Mouse (Mus musculus) adrenal gland, postnatal 36 days (tissue): ENCODE measurements at regions not wholly inside any gene's neighbourhood (a gene's known extent, or its start where the extent isn't known, plus 50 kb on each side); places are given as distances from the start of the nearest gene placed in this dataset.

Experiments
- DNase-seq, 2 experiments: peaks; one replicate each; pipeline ENCODE4 v3.0.0; 2021; ENCODE audit warnings: mixed read lengths in 1 of 2

- DNase-seq = no peak
These were observed 253.7 kb downstream of the Cd83 start for GRCm38 (mm10) chr13:44038322-44038721.

DNA sequence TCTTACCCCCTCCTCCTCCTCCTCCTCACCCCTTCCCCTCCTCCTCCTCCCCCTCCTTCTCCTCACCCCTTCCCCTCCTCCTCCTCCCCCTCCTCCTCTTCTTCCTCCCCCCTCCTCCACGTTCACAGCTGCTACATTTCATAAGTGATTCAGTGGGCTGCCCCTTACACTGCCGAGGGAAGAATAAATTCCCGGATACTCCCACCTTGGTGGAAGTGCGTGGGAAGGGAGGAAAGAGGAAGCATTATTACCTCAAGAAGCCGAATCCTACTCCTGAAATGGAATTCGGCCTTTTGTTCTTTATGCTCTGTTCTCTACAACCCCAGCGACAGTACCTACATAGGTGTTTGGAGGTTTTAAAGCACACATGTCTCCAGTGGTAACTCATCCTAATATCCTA is 256.1 kb downstream of the Cd83 start:
- DNase-seq = no peak

GRCm38 (mm10) chr13:44042730-44043493 is 258.3 kb downstream of the Cd83 start:
- no peak for DNase-seq

DNA sequence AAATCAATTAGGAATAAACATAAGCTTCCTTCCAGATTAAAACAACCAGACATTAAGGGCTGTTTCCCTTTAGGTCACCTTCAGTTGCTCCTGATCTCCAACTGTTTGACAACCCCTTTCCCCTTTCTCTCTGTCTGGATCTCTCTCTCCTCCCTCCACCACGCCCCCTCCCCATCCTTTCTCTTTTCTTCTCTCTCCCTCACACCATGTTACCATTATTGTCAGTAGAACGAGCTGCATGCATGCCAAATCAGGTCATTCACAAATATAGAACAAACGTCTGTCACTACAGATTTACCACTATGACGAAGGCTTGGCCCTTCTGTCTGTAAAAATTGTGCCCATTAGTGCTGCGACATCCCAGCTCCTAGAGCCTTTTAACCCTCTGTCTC is 258.9 kb downstream of the Cd83 start:
- DNase-seq = no peak

DNA sequence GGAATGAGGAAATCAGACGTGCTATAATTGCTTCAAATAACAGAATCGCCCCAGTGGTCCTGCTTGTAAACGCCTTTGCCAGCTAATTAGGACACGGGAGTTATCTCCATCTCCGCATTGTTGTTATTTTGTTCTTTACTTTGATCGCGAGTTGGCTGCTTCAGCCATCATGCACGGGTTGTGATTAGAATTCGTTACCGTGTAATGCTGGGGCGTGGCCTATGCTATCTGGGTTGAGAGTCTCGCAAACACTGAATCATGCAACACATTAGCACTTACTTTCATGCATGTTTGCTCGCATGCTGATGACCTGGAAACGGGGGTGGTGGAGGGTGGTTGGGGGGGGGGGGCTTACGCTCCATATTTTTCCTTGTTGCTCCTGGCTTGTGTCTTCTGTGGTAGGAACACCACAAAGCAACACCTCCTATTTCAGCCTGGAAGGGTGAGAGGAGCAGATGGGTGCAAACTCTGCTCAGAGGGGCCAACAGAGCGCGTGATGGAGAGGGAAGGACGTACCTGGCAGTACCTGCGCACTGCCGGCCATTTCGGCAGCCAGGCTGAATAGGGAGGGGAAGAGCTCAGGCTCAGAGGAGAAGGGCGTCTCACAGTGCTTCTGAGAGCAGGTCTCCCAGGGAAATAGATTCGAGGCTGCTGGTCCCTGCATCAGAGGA is 260.1 kb downstream of the Cd83 start:
- DNase-seq = no peak

DNA sequence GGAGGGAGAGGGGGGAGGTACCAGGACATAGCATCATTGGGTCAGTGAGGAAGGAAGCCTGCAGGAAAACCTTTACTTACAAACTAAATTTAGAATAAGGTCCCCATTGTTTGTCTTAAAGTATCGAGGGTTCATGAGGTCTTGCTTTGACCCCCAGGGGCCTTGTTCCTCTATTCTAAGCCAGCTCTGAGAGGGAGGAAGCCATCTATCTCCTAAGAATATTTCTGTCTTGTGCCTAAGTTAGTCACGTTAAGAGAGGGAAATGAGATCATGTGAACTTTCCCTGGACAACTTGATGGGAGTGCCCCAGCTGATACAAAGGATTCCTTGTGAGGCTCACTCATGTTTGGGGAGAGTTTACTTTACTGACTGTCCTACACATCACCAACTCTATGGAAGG is 261.9 kb downstream of the Cd83 start:
- DNase-seq = peak in 1 of 2 experiments; percentile 29

- DNase-seq = no peak
These were observed 269.6 kb downstream of the Cd83 start for GRCm38 (mm10) chr13:44054157-44054556.

GRCm38 (mm10) chr13:44055573-44056491 is 271.3 kb downstream of the Cd83 start:
- no peak for DNase-seq

DNA sequence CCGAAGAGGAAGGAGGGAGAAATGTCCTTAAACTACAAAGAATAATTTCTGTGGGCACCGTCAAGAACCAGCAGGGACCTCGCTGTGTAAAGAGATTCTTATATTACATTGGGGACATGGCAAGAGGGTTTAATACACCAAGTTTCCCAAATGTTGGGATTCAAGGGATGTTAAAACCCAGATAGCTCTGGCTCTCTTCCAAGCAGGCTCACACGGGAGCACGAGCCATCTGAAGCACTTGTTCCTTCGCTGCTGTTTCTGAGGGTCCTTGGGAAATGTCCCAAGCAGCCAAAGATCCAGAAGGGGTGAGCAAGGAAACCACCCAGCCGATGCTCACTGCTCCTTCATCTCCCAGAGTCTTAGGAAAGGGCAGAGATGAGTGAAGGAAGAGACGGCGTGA is 272.1 kb downstream of the Cd83 start:
- DNase-seq = no peak

- DNase-seq = no peak
These were observed 273.0 kb downstream of the Cd83 start for GRCm38 (mm10) chr13:44057542-44057941.

DNA sequence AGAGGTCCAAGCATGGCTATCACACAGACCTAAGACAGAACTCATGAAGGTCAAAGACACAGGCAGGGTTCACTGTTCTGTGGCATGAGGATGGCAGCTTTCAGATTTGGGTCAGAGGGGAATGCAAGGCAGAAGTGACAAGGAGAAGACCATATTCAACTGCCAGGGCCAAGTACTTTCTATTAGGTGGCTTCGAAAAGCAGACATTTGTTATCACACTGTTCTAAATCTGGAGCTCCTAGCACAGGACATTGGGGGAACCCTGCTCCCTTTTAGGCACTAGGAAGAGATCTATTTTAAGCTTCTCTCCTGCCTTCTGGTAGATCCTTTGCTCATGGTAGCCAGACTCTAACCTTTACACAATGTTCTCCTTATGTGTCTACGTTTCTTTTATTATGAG is 273.7 kb downstream of the Cd83 start:
- DNase-seq = no peak

DNA sequence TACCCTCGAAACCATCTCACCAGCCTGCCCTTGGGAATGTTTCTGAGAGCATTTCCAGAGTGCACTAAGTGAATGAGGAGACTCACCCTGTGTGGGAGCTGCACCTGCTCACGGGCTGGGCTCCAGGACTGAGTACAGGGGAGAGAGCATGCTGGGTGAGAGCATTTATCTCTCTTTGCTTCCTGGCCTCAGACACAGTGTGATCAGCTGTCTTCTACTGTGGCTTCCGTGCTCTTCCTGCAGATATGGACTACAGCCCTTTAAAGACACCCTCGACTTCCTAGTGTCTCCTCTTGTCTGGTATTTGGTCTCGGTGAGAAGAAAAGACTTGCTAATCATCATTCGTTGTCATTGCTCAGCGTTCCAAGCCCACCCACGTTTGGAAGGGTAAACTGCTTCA is 274.9 kb downstream of the Cd83 start:
- DNase-seq = no peak

GRCm38 (mm10) chr13:44061286-44061685 is 276.7 kb downstream of the Cd83 start:
- no peak for DNase-seq

DNA sequence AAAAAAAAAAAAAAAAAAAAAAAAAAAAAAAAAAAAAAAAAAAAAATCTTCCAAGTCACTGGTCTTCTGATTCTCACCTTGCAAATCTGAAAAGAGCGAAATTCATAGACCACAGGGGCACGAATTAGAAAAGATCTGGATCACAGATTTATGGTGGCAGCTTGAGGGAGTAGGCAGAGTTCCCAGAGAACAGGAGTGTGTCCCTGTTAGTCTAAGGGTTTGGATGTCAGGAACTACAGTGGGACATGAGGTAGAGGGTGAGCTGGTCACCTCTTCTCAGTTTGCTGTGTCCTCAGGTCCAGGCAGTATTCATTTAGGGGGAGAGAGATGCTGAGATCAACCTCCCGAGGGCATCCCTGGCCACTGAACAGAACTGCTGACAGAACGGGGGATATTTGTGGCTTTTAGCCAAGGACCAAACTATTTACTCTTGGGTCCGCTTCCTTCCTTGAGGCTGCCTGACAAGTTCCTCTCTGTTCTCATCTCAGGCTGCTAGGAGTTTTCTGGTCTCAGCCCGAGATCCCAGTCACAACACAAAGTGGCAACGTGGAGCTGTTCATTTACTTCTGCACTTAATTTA is 277.2 kb downstream of the Cd83 start:
- no peak for DNase-seq

GRCm38 (mm10) chr13:44063317-44063716 is 278.7 kb downstream of the Cd83 start:
- DNase-seq = no peak

DNA sequence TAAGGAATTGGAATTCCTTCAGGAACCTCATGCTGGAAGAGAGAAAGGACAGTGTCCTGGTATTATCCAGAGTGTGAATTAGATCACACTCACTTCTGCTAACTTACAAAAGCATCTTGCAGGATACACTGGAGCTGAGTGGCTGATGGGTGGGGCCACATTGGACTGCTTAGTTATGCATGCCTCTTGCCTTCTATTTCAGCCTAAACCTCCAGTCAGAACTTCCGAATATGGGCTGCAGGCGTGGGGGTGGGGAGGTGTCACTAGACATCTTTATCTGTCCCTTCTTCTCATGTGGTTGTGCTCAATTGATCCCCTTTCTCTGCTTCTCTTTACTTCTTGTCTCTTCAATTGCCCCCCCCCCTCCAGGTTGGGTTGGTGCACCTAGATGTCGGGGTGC is 279.5 kb downstream of the Cd83 start:
- no peak for DNase-seq

DNA sequence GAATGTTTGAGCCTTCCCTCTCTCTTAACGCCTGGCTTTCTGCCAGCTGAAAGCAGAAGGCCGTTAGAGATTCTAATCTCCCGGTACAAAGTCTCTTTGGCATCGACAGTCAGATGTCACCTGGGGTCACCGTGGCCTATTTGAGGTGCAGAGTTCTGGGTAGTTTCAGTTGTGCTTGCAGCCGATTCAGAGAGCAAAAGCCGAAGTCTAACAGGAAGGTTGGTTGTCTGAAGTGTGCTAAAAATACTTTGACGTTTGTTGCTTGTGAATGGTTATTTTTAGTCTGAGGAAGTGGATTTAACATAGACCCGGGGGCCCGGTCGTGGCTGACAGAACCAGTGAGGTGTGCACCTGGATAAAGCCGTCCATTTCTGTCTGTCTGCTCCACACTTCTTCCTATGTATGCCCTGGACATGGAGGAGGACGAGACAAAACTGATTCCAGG is 281.2 kb downstream of the Cd83 start:
- peak; percentile 46 to 70 for DNase-seq

DNA sequence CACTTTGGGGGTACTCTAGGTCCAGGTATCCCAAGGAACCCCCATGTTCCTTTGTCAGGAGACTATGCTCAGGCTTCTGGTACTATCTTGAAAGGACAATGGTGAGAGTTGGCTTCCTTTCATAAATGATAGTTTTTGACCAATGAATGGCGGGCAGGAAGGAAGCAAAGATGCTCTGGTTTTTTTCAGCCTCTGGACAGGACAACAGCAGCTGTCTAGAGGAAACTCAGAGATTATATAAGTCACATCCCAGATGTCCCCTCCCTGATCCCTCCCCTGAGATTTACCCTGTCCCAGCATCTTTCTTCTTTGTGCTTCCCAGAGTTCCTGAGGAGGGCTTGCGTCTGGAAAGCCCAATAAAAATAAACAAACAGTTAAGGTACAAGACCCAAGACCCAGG is 282.7 kb downstream of the Cd83 start:
- no peak for DNase-seq

- no peak for DNase-seq
These were observed 284.4 kb downstream of the Cd83 start for GRCm38 (mm10) chr13:44068951-44069350.

DNA sequence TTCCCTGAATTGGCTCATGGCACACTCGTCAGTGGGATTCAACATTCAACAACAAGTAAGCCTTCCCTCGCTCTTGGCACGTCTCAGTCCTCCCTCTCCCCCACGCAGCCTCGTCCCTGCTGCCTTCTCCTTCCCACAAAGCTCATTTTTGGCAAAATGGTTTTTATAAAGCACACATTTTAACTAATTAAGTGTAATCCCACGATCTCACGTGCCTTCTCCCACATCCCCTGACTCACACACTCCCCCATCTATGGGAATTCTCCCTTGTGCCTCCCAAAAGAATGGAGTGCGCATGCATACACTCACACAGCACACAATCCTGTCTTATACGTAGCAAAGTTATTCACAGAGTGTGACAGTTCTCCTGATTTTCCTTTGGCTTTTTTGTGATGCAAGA is 288.5 kb downstream of the Cd83 start:
- DNase-seq = no peak

GRCm38 (mm10) chr13:44074172-44074571 is 289.6 kb downstream of the Cd83 start:
- no peak for DNase-seq

DNA sequence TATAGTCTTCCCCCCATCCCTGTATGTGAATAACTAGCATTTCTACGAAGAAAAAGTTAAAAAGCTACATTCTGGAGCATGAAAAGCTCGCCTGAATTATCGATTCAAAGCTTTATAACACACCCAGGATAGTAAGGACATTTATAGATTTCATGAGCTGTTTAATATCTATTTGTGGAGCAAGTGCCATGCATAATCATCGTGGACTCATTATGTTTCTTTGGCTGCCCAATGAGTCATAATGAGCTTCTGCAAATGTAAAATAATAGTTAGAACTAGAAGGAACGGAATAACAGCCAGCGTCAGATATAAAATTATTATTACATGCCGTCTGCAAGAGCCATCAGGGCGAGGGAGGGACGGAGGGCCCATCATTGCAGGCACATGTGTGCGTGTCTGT is 292.4 kb downstream of the Cd83 start:
- no peak for DNase-seq
